Mouse (Mus musculus) midbrain, embryonic 12.5 days (tissue): ENCODE data around the gene Gm10644. TPM values are rescaled to one million over a fixed set of nuclear protein-coding genes. Genes with fewer than 3 reads are reported as not detected.

ENCODE experiments used
- ATAC-seq: fragments of 200-750 bp; cut with Nextera tagmentation; 2 replicates; pipeline ENCODE4 v1.8.0; 2017; ENCODE audit warnings: low read depth, moderate TSS enrichment, moderate library complexity; ENCODE audit not compliant: low FRiP score
- H3K27ac ChIP-seq: fragments of 300-500 bp; sonication (generic); replicated peaks from 2 replicates; pipeline ENCODE4 v1.5.1; 2016; ENCODE audit warnings: mild to moderate bottlenecking
- H3K27me3 ChIP-seq: fragments of 300-500 bp; sonication (generic); 2 replicates; pipeline ENCODE4 v1.6.1; 2016; ENCODE audit warnings: mild to moderate bottlenecking
- H3K36me3 ChIP-seq: fragments of 300-500 bp; sonication (generic); 2 replicates; pipeline ENCODE4 v1.6.1; 2016
- H3K4me1 ChIP-seq: fragments of 300-500 bp; sonication (generic); 2 replicates; pipeline ENCODE4 v1.6.1; 2016
- H3K4me2 ChIP-seq: fragments of 300-500 bp; sonication (generic); replicated peaks from 2 replicates; pipeline ENCODE4 v1.6.1; 2016; ENCODE audit warnings: mild to moderate bottlenecking, moderate library complexity
- H3K4me3 ChIP-seq: fragments of 300-500 bp; sonication (generic); 2 replicates; pipeline ENCODE4 v1.5.1; 2016; ENCODE audit warnings: mild to moderate bottlenecking
- H3K9ac ChIP-seq: fragments of 300-500 bp; sonication (generic); replicated peaks from 2 replicates; pipeline ENCODE4 v1.6.1; 2016; ENCODE audit warnings: mild to moderate bottlenecking, moderate library complexity
- H3K9me3 ChIP-seq: fragments of 300-500 bp; sonication (generic); 2 replicates; pipeline ENCODE4 v1.6.1; 2016; ENCODE audit warnings: mild to moderate bottlenecking
- WGBS: fragments of 180-500 bp; shearing (Covaris S2); methylation state at CpG from one replicate; pipeline ENCODE4 v1.1.7; 2016; 5-methylcytosine and 5-hydroxymethylcytosine counted together
- polyA plus RNA-seq: library from polyadenylated mRNA; unstranded; fragments of >200 nt; fragmentation: Nextera tagmentation; extraction: Ambion mirVana; gene quantifications from 2 replicates; pipeline ENCODE4 v1.2.1, GENCODE M21; 2016

Gene Gm10644
- polyA plus RNA-seq, 1 experiment from 2014 or later = 0.88 TPM

DNA sequence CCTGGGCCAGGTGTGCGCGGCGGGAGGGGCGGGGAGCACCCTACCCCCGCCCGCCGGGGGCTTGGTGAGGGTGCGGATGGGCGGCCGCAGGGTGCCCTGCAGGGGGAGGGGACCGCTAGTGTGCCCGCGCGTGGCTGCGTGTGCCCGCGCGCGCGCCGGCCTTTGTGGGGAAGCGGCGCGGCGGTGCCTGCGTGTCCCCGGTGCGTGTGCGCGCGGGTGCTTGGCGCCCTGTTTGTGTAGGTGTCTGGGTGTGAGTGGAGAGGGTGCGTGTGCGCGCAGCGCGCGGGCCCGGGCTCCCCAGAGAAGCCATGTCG lies 54.1 kb downstream of the Gm10644 start:
- Histone ChIP-seq H3K4me1 (peaks cover 60% of the 10 kb centered on the region), H3K27ac (peak overlapping the region; percentile 98), H3K9me3 (no peaks in the 10 kb centered on the region), H3K4me2 (peak overlapping the region; percentile 89), H3K4me3 (peak overlapping the region; percentile 99), H3K27me3 (peaks cover 12% of the 10 kb centered on the region), H3K9ac (peak overlapping the region; percentile 94), H3K36me3 (no peaks in the 10 kb centered on the region)
- 0% methylated on average over 27 of the region's 40 CpGs for WGBS
- ATAC-seq = no peak

GRCm38 (mm10) chr8:83900266-83900956 lies 54.6 kb downstream of the Gm10644 start:
- no peaks in the 10 kb centered on the region for H3K9me3 ChIP-seq
- H3K27ac ChIP-seq = peak overlapping the region; percentile 98
- WGBS = 1% methylated on average over 40 of the region's 100 CpGs
- H3K4me1 ChIP-seq = peaks cover 59% of the 10 kb centered on the region
- ATAC-seq = no peak
- no peaks in the 10 kb centered on the region for H3K36me3 ChIP-seq
- peak overlapping the region; percentile 94 for H3K9ac ChIP-seq
- H3K4me3 ChIP-seq = peak overlapping the region; percentile 99
- peaks cover 16% of the 10 kb centered on the region for H3K27me3 ChIP-seq
- H3K4me2 ChIP-seq = peak overlapping the region; percentile 89

- Histone ChIP-seq H3K9me3 (no peaks in the 10 kb centered on the region), H3K27ac (peak within 1 kb of the TSS; percentile 98), H3K4me3 (peak within 1 kb of the TSS; percentile 99), H3K27me3 (peaks cover 24% of the 10 kb centered on the region), H3K4me1 (peaks cover 54% of the 10 kb centered on the region), H3K9ac (peak within 1 kb of the TSS; percentile 94), H3K4me2 (peak within 1 kb of the TSS; percentile 89), H3K36me3 (no peaks in the 10 kb centered on the region)
- peak; percentile 88 for ATAC-seq
- WGBS = under 1% methylated on average over 65 of the region's 70 CpGs
Observed at GRCm38 (mm10) chr8:83899363-83900252, 55.4 kb downstream of the Gm10644 start, which contains the start of gene Adgrl1. TSS of gene Adgrl1 (plus strand) at chr8:83900105.

GRCm38 (mm10) chr8:83898985-83899362 lies 56.0 kb downstream of the Gm10644 start:
- no peak for ATAC-seq
- Histone ChIP-seq H3K27ac (peak overlapping the region; percentile 98), H3K4me2 (peak overlapping the region; percentile 89), H3K4me1 (peaks cover 47% of the 10 kb centered on the region), H3K9ac (no peak overlapping the region), H3K9me3 (no peaks in the 10 kb centered on the region), H3K4me3 (peak overlapping the region; percentile 99), H3K27me3 (peaks cover 31% of the 10 kb centered on the region), H3K36me3 (no peaks in the 10 kb centered on the region)
- 1% methylated on average over 13 of the region's 13 CpGs for WGBS

- WGBS = 6% methylated on average over 10 of the region's 10 CpGs
- Histone ChIP-seq H3K9me3 (no peaks in the 10 kb centered on the region), H3K4me3 (peak overlapping the region; percentile 99), H3K4me1 (peaks cover 42% of the 10 kb centered on the region), H3K4me2 (peak overlapping the region; percentile 89), H3K36me3 (no peaks in the 10 kb centered on the region), H3K27me3 (peaks cover 36% of the 10 kb centered on the region), H3K9ac (no peak overlapping the region), H3K27ac (peak overlapping the region; percentile 98)
- ATAC-seq = no peak
Observed at GRCm38 (mm10) chr8:83898456-83898855, 56.5 kb downstream of the Gm10644 start.

DNA sequence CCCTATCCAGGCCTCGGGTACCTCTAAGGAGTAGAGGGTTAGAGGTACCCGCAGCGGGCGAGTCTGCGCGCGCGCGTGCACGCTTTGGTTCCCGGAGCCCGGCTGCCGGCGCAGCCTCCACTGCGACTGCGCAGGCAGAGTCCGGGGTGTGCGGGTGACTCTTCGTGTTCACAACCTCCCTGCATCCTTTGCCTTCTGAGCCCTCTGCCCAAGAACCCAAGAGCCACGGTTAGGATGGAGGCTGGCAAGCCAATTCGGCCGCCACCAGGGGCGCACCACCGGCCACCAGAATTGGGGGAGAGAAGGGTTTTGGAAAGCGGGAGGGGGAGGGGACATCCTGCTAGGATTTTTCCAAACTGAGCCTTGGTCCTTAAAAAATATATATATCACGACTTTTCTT lies 57.8 kb downstream of the Gm10644 start:
- Histone ChIP-seq H3K27ac (no peak overlapping the region), H3K27me3 (peaks cover 45% of the 10 kb centered on the region), H3K4me1 (peaks cover 30% of the 10 kb centered on the region), H3K36me3 (no peaks in the 10 kb centered on the region), H3K4me2 (peak overlapping the region; percentile 44), H3K9ac (peak overlapping the region; percentile 35), H3K4me3 (peak overlapping the region; percentile 19), H3K9me3 (no peaks in the 10 kb centered on the region)
- 1% methylated on average over 26 of the region's 26 CpGs for WGBS
- ATAC-seq = no peak

DNA sequence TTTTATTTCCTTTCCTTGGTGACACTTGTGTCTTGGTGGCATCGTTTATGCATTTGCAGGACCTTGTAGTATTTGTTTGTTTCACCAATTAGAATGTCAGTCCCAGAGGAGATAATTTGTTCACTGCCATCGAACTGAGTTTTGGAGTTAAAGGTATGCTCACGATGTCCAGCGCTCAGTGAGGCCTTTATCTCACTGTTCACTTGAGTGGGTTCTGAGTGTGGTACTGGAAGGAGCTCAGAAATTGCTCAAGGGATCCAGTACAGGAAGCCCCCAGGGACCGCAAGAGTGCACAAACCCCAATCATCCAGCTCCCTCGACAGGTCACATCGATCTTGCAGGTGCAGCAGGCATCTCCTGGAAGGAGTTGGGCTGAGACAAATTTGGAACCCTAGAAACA lies 58.5 kb downstream of the Gm10644 start:
- Histone ChIP-seq H3K9me3 (no peaks in the 10 kb centered on the region), H3K4me1 (peaks cover 22% of the 10 kb centered on the region), H3K36me3 (no peaks in the 10 kb centered on the region), H3K9ac (no peak overlapping the region), H3K4me2 (no peak overlapping the region), H3K27me3 (peaks cover 49% of the 10 kb centered on the region), H3K27ac (no peak overlapping the region), H3K4me3 (no peak overlapping the region)
- 86% methylated on average over 7 of the region's 7 CpGs for WGBS
- no peak for ATAC-seq

GRCm38 (mm10) chr8:83895894-83896293 lies 59.1 kb downstream of the Gm10644 start:
- H3K27me3 ChIP-seq = peaks cover 50% of the 10 kb centered on the region

GRCm38 (mm10) chr8:83893915-83894314 lies 61.1 kb downstream of the Gm10644 start:
- ATAC-seq = no peak
- H3K36me3 ChIP-seq = no peaks in the 10 kb centered on the region
- H3K4me2 ChIP-seq = no peak overlapping the region
- peaks cover 17% of the 10 kb centered on the region for H3K4me1 ChIP-seq
- no peak overlapping the region for H3K4me3 ChIP-seq
- H3K9me3 ChIP-seq = no peaks in the 10 kb centered on the region
- H3K27ac ChIP-seq = no peak overlapping the region
- WGBS = under 1% methylated on average over 5 of the region's 5 CpGs
- H3K9ac ChIP-seq = no peak overlapping the region
- peaks cover 50% of the 10 kb centered on the region for H3K27me3 ChIP-seq

More at GRCm38 (mm10) chr8:83895894-83896293, 59.1 kb downstream of the Gm10644 start:
- Histone ChIP-seq H3K4me2 (no peak overlapping the region), H3K9ac (no peak overlapping the region), H3K4me1 (peaks cover 17% of the 10 kb centered on the region), H3K27ac (no peak overlapping the region), H3K9me3 (no peaks in the 10 kb centered on the region), H3K4me3 (no peak overlapping the region), H3K36me3 (no peaks in the 10 kb centered on the region)
- WGBS = 6% methylated on average over 5 of the region's 5 CpGs
- ATAC-seq = no peak

DNA sequence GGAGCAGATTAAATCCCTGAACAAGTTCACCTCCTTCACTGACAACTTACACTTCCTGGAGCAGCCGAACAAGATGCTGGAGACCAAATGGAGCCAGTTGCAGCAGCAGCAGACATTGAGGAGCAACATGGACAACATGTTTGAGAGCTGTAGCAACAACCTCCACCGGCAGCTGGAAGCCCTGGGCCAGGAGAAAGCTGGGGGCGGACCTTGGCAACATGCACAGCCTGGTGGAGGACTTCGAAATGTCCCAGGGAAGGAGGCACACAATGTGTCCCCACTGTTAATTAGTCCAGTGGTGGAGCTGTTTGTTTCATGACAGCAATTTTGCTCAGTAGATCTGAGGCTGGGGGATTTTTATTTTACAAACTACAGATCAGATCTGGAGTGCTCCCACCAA lies 62.9 kb downstream of the Gm10644 start:
- Histone ChIP-seq H3K9me3 (no peaks in the 10 kb centered on the region), H3K4me3 (no peak overlapping the region), H3K4me2 (no peak overlapping the region), H3K9ac (no peak overlapping the region), H3K27me3 (peaks cover 49% of the 10 kb centered on the region), H3K36me3 (no peaks in the 10 kb centered on the region), H3K27ac (no peak overlapping the region), H3K4me1 (peaks cover 3% of the 10 kb centered on the region)
- 77% methylated on average over 4 of the region's 4 CpGs for WGBS
- ATAC-seq = no peak

GRCm38 (mm10) chr8:83888409-83888808 lies 66.6 kb downstream of the Gm10644 start:
- Histone ChIP-seq H3K4me2 (no peak overlapping the region), H3K27ac (no peak overlapping the region), H3K36me3 (no peaks in the 10 kb centered on the region), H3K9me3 (no peaks in the 10 kb centered on the region), H3K4me3 (no peak overlapping the region), H3K4me1 (no peaks in the 10 kb centered on the region), H3K9ac (no peak overlapping the region), H3K27me3 (peaks cover 13% of the 10 kb centered on the region)
- ATAC-seq = no peak
- 93% methylated on average over 2 of the region's 2 CpGs for WGBS
